Mouse (Mus musculus) C2C12 (cell line): Measurements from ENCODE around the gene Usp12. TPM values are rescaled to one million over a fixed set of nuclear protein-coding genes. Genes with fewer than 3 reads are reported as not detected.

Experiments used
- H3K27me3 ChIP-seq: one replicate; pipeline ENCODE4 v1.6.1; 2011; ENCODE audit not compliant: control insufficient read depth, insufficient read depth, insufficient read length
- H3K36me3 ChIP-seq: one replicate; pipeline ENCODE4 v1.6.1; 2011; ENCODE audit not compliant: control insufficient read depth, insufficient read depth
- H3K4me3 ChIP-seq: one replicate; pipeline ENCODE4 v1.5.1; 2011; ENCODE audit warnings: mild to moderate bottlenecking, control low read depth; ENCODE audit not compliant: poor library complexity, insufficient read depth, severe bottlenecking
- H3K79me2 ChIP-seq: one replicate; pipeline ENCODE4 v1.6.1; 2011; ENCODE audit not compliant: control insufficient read depth, insufficient read depth
- H3K79me3 ChIP-seq: one replicate; pipeline ENCODE4 v1.6.1; 2011; ENCODE audit warnings: low read depth, control low read depth
- H3ac ChIP-seq: one replicate; pipeline ENCODE3; 2011; ENCODE audit warnings: low read depth; ENCODE audit not compliant: control insufficient read depth, insufficient read length
- CEBPB ChIP-seq: IDR thresholded peaks from one replicate; pipeline ENCODE4 v1.6.1; 2011; ENCODE audit warnings: low read depth, mild to moderate bottlenecking, control low read depth, moderate library complexity
- CTCF ChIP-seq: IDR thresholded peaks from one replicate; pipeline ENCODE4 v1.5.1; 2011; ENCODE audit not compliant: control insufficient read depth, insufficient read depth, insufficient read length
- FOSL1 ChIP-seq: IDR thresholded peaks from one replicate; pipeline ENCODE4 v1.8.0; 2011; ENCODE audit warnings: mild to moderate bottlenecking, low read length; ENCODE audit not compliant: poor library complexity, insufficient read depth, severe bottlenecking
- MAX ChIP-seq: IDR thresholded peaks from one replicate; pipeline ENCODE4 v1.6.1; 2011; ENCODE audit warnings: mild to moderate bottlenecking, control low read depth
- MYOD1 ChIP-seq: IDR thresholded peaks from one replicate; pipeline ENCODE4 v1.6.1; 2011; ENCODE audit warnings: low read depth; ENCODE audit not compliant: control insufficient read depth, insufficient read length
- MYOG ChIP-seq: IDR thresholded peaks from one replicate; pipeline ENCODE4 v1.6.1; 2011; ENCODE audit not compliant: control insufficient read depth, insufficient read length; ENCODE audit errors: extremely low read depth
- USF1 ChIP-seq: IDR thresholded peaks from one replicate; pipeline ENCODE4 v1.6.1; 2011; ENCODE audit warnings: low read depth, mild to moderate bottlenecking, control low read depth, moderate library complexity
- polyA plus RNA-seq: library from polyadenylated mRNA; unstranded; fragments of >200 nt; fragmentation: generic; extraction: Trizol; gene quantifications from one replicate; pipeline ENCODE4 v1.2.1, GENCODE M21; 2012; ENCODE audit warnings: missing spikeins

The Usp12 gene
- polyA plus RNA-seq, 1 experiment, result 22.2 TPM

DNA sequence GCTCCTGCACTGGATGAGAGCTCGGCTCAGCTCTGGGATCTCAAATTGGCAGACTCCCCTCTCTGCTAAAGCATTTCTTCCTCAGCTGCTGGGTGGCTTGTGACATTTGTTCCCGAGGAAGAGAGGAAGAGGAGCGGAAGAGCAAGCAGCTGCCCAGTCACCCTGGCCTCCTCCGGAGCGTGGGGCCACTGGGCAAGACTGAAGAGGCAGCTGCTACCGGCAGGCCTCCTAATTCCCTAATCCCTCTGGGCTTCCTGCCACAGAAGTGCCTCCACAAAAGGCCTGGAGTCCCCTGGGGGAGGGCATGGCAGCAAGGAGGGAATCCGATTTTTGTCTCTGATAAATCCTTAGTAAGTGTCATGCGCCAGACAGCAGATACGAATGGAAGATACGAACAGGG lies 81.7 kb downstream of the Usp12 start:
- Histone ChIP-seq H3ac (no peak overlapping the region), H3K79me3 (no peaks in the 10 kb centered on the region), H3K4me3 (no peak overlapping the region), H3K27me3 (no peaks in the 10 kb centered on the region), H3K36me3 (no peaks in the 10 kb centered on the region), H3K79me2 (no peaks in the 10 kb centered on the region)
- no peak for TF ChIP-seq CTCF
- TF ChIP-seq MYOG, result no peak
- TF ChIP-seq FOSL1, result no peak

DNA sequence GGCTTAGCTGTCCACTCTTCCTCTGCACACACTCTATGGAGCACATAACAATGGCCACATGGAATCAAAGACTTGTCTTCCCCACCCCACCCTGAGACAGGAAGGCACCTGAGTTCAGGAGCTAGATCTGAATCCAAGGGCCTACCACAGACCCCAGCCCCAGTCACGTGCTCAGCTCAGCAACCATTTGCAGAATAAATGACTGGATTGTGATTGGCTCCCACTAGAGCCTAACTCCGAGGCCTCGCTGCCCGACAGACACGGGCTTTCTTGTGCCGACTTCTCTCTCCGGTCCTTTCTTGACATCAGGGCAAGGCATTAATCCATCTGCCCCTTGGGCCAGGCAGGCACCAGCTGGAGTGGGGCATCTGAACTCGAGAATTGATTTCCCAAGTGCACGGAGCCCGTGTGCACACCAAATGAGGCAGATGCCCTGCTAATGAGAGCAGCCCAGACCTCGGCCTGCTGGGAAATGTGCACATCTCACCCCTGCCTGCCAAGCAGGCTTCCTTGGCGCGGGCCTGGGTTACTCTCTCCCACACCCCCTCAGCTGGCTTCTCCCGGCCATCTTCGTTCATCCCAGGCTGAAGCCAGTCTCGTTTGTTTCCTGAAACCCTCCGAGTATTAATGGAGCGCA lies 82.4 kb downstream of the Usp12 start:
- no peaks in the 10 kb centered on the region for H3K36me3 ChIP-seq
- H3K27me3 ChIP-seq, result no peaks in the 10 kb centered on the region
- no peaks in the 10 kb centered on the region for H3K79me2 ChIP-seq
- no peak overlapping the region for H3K4me3 ChIP-seq
- no peak overlapping the region for H3ac ChIP-seq
- H3K79me3 ChIP-seq, result no peaks in the 10 kb centered on the region
- TF ChIP-seq CEBPB, result no peak
- TF ChIP-seq USF1, result no peak
- TF ChIP-seq MYOG, result no peak
- no peak for TF ChIP-seq FOSL1
- no peak for TF ChIP-seq MYOD1
- TF ChIP-seq CTCF, result no peak
- no peak for TF ChIP-seq MAX

DNA sequence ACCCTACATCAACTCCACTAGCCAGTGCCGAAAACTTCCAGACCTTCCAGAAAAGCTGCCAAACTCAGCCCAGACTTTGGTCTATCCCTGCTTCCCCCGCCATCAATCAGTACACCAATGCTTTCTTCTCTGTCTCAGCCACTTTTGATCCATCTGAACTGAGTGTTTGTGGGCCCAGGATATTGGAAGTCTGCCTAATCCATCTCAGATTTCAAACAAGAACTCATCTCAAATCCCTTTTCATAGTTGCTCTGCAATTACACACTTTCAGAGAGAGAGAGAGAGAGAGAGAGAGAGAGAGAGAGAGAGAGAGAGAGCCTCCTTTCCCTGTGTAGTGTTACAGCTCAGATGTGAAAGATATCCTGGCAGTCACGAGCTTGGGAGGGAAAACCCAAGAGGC lies 85.4 kb downstream of the Usp12 start:
- TF ChIP-seq USF1 (no peak), CTCF (no peak), MAX (no peak), CEBPB (no peak), MYOG (no peak)
- no peak overlapping the region for H3ac ChIP-seq
- no peak overlapping the region for H3K4me3 ChIP-seq
- H3K79me3 ChIP-seq, result no peaks in the 10 kb centered on the region
- no peaks in the 10 kb centered on the region for H3K27me3 ChIP-seq
- H3K79me2 ChIP-seq, result no peaks in the 10 kb centered on the region
- H3K36me3 ChIP-seq, result no peaks in the 10 kb centered on the region

DNA sequence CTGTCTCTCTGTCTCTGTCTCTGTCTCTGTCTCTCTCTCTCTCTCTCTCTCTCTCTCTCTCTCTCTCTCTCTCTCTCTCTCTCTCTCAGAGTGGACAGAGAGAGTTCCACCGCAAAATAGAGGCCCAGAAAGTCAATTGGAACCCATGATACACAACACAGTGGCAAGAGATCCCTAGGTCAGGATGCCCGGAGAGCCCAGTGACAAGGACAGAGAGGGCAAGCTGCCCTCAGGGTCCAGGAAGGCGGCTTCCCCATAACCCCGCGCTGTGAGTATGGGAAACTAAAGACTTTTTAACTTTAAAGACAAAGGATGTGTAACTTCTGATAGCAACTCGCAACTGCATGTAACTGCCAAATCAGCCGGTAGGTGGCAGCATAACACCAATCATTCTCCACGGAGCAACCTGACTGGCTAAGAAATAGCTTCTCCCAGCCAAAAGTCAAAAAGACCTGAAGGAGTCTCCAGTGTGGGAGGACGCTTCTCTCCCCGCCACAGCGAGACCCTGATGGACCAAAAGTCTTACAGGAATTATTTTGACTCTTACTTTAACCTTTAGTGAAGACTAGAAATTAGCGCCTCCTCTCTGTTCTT lies 88.9 kb downstream of the Usp12 start:
- no peak overlapping the region for H3K4me3 ChIP-seq
- no peaks in the 10 kb centered on the region for H3K36me3 ChIP-seq
- no peak for TF ChIP-seq CEBPB
- no peak for TF ChIP-seq FOSL1
- peak; percentile 33 for TF ChIP-seq CTCF
- no peak for TF ChIP-seq MYOG
- H3K79me2 ChIP-seq, result no peaks in the 10 kb centered on the region
- no peaks in the 10 kb centered on the region for H3K79me3 ChIP-seq
- peak overlapping the region; percentile 45 for H3ac ChIP-seq
- no peaks in the 10 kb centered on the region for H3K27me3 ChIP-seq

DNA sequence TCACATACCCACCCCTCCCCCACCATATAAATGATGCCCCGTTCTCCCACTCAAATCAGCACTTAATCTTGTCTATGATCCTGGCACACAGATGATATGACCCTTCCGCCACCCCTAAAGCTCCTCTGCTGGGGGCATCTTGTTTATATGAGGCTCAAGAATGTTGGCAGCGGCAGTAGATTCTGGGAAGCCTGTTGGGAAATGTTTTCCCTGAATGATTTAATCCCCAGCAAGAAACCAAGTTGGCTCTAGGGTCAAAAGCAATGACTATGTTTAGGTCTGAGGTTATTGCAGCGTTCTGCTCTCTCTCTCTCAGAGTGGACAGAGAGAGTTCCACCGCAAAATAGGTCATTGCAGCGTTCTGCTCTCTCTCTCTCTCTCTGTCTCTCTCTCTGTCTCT lies 89.4 kb downstream of the Usp12 start:
- Histone ChIP-seq H3K79me3 (no peaks in the 10 kb centered on the region), H3K27me3 (no peaks in the 10 kb centered on the region), H3ac (no peak overlapping the region), H3K36me3 (no peaks in the 10 kb centered on the region), H3K4me3 (no peak overlapping the region), H3K79me2 (no peaks in the 10 kb centered on the region)
- TF ChIP-seq MYOG (no peak), USF1 (no peak), FOSL1 (no peak), MAX (no peak), CEBPB (no peak), CTCF (no peak), MYOD1 (no peak)

DNA sequence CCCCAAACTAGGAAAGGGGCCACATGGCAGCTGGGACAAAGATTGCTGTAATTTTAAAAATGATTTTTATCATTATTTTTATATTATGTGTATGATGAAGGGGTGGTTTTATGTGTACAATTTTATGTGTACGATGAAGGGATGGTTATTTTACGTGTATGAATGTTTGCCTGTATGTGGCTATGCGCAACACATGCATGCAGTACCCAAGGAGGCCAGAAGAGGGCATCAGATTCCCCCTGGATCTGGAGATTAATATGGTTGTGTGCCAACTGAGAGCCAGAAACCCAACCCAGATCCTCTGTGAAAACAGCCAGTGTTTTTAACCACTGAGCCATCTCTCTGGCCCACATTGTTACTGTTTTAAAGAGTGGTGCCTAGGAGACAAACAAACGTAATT lies 90.6 kb downstream of the Usp12 start:
- H3K36me3 ChIP-seq, result no peaks in the 10 kb centered on the region
- no peak for TF ChIP-seq MYOG
- no peak for TF ChIP-seq FOSL1
- no peak for TF ChIP-seq USF1
- TF ChIP-seq MYOD1, result no peak
- no peak for TF ChIP-seq CEBPB
- no peak for TF ChIP-seq MAX
- no peak for TF ChIP-seq CTCF

More for the DNA sequence above, 90.6 kb downstream of the Usp12 start:
- H3K4me3 ChIP-seq, result no peak overlapping the region
- no peaks in the 10 kb centered on the region for H3K27me3 ChIP-seq
- no peaks in the 10 kb centered on the region for H3K79me2 ChIP-seq
- H3ac ChIP-seq, result no peak overlapping the region
- H3K79me3 ChIP-seq, result no peaks in the 10 kb centered on the region
